Comparison of ENCODE assay signal across 33 mouse cellular contexts in the genomic region with DNA sequence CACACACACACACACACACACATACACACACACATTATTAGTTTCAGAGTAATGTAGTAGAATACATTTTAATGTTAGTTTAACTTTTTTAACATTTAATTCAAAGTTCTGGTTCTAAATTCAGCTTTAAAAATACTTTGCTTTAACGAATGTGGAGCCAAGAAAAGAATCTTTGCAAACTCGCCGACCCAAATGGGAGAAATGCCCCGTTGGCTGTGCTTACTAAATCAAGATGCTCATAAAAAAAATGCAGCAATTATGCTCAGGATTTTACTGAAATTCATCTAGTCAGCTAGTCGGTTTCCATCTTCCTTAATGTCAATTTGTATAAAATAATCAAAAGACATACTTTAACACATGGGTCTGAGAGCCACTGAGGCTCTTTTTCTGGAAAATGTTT. TPM values are rescaled to one million over a fixed set of nuclear protein-coding genes. Genes with fewer than 3 reads are reported as not detected.
"Had no signal": no experiment of that assay in that cellular context is flagged by ENCODE, and none has a peak within 500 bp of the region (broad histone marks: within the 10 kb centered on the region; RNA-seq: fewer than 3 reads in every experiment).

No protein-coding gene starts in this region.

- H3K36me3 ChIP-seq: embryonic facial prominence, embryonic 10.5 days; embryonic facial prominence, embryonic 12.5 days; embryonic facial prominence, embryonic 13.5 days; embryonic facial prominence, embryonic 15.5 days; forebrain, embryonic 10.5 days; forebrain, embryonic 12.5 days; forebrain, embryonic 15.5 days had no signal

- H3K9me3 ChIP-seq: embryonic facial prominence, embryonic 10.5 days; embryonic facial prominence, embryonic 12.5 days; embryonic facial prominence, embryonic 13.5 days; embryonic facial prominence, embryonic 15.5 days; forebrain, embryonic 10.5 days; forebrain, embryonic 12.5 days; forebrain, embryonic 15.5 days had no signal

- H3K4me2 ChIP-seq: embryonic facial prominence, embryonic 12.5 days; embryonic facial prominence, embryonic 13.5 days; embryonic facial prominence, embryonic 15.5 days; forebrain, embryonic 12.5 days; forebrain, embryonic 15.5 days had no signal

- DNase-seq: cerebellum, adult 18-20 months; cerebellum, adult 2 months; cerebellum, adult 8-10 months; cerebellum, adult 9-10 months; cerebellum, adult 9-11 months; cerebellum, postnatal 10 days; cerebellum, postnatal 14 days; cerebellum, postnatal 25 days; cerebellum, postnatal 36 days; embryo, embryonic 11 days; gastrocnemius, postnatal 10 days; gastrocnemius, postnatal 14 days; gastrocnemius, postnatal 25 days; gastrocnemius, postnatal 36 days; heart, adult 11 months; heart, adult 18-20 months; heart, adult 2 months had no signal

- ATAC-seq: forebrain, embryonic 14.5 days; forebrain, embryonic 15.5 days; forebrain, embryonic 16.5 days had no signal

- H3K27ac ChIP-seq: embryonic facial prominence, embryonic 10.5 days; embryonic facial prominence, embryonic 12.5 days; embryonic facial prominence, embryonic 13.5 days; embryonic facial prominence, embryonic 15.5 days; forebrain, embryonic 10.5 days; forebrain, embryonic 12.5 days; forebrain, embryonic 15.5 days; heart, adult 2 months had no signal

- H3K4me1 ChIP-seq: embryonic facial prominence, embryonic 10.5 days; embryonic facial prominence, embryonic 12.5 days; forebrain, embryonic 10.5 days; forebrain, embryonic 12.5 days; forebrain, embryonic 15.5 days had no signal

- H3K9ac ChIP-seq: embryonic facial prominence, embryonic 12.5 days; embryonic facial prominence, embryonic 13.5 days; embryonic facial prominence, embryonic 15.5 days; forebrain, embryonic 12.5 days; forebrain, embryonic 15.5 days had no signal

- H3K27me3 ChIP-seq: embryonic facial prominence, embryonic 12.5 days; embryonic facial prominence, embryonic 13.5 days; embryonic facial prominence, embryonic 15.5 days had no signal

- H3K4me3 ChIP-seq: embryonic facial prominence, embryonic 10.5 days; embryonic facial prominence, embryonic 12.5 days; embryonic facial prominence, embryonic 13.5 days; embryonic facial prominence, embryonic 15.5 days; erythroblast, embryonic 14.5 days; forebrain, embryonic 10.5 days; forebrain, embryonic 12.5 days; forebrain, embryonic 15.5 days; heart, adult 2 months had no signal

RNA-seq across cellular contexts. Expression of gene En1, which starts 49.8 kb away (rescaled TPM):
- total RNA-seq: common myeloid progenitor, adult 5-6 weeks; granulocyte monocyte progenitor cell, adult 5-6 weeks; heart, adult 18-20 months; heart, adult 2 months; heart, adult 8-10 months had no signal
- polyA plus RNA-seq: cortical plate, adult 2 months; erythroblast, embryonic 14.5 days; forebrain, embryonic 14.5 days; forebrain, embryonic 15.5 days; forebrain, embryonic 16.5 days; frontal cortex, adult 2 months; gonadal fat pad, adult 2 months; heart, adult 2 months had no signal
